Comparison of ENCODE assay signal across 25 mouse cellular contexts in genomic region chr8:44030972-44031371, GRCm38 (mm10).
DNase-seq lines count a peak whose midpoint lies in the region; ATAC-seq and TF ChIP-seq lines count a peak whose summit lies in the region.
"Had no signal": no experiment of that assay in that cellular context is flagged by ENCODE, and none has a peak within 500 bp of the region (broad histone marks: within the 10 kb centered on the region; RNA-seq: fewer than 3 reads in every experiment).

No protein-coding gene starts in this region.

- no peak for TF ChIP-seq CTCF in stomach, postnatal 0 days (IDR thresholded peaks at IDR 0.05; ENCODE audit: low read depth)

- no peak for TF ChIP-seq EP300 in stomach, postnatal 0 days (optimal IDR thresholded peaks at IDR 0.05)

- H3K9ac ChIP-seq in kidney, embryonic 14.5 days (ENCODE audit: low read depth, low read length), result no peak overlapping the region
- H3K9ac ChIP-seq in kidney, embryonic 16.5 days (replicated peaks; ENCODE audit: low read length), result no peak overlapping the region
- H3K9ac ChIP-seq in stomach, postnatal 0 days (ENCODE audit: low read length), result no peak overlapping the region
- H3K9ac ChIP-seq: embryonic facial prominence, embryonic 13.5 days; embryonic facial prominence, embryonic 15.5 days; forebrain, embryonic 12.5 days had no signal

- H3K9me3 ChIP-seq in kidney, embryonic 14.5 days (ENCODE audit: control insufficient read depth, low read length), result no peaks in the 10 kb centered on the region
- no peaks in the 10 kb centered on the region for H3K9me3 ChIP-seq in kidney, embryonic 16.5 days (ENCODE audit: low read length)
- no peaks in the 10 kb centered on the region for H3K9me3 ChIP-seq in stomach, postnatal 0 days (ENCODE audit: control insufficient read depth, low read length)
- H3K9me3 ChIP-seq: embryonic facial prominence, embryonic 13.5 days; embryonic facial prominence, embryonic 15.5 days; forebrain, embryonic 10.5 days; forebrain, embryonic 12.5 days had no signal

- H3K4me1 ChIP-seq in kidney, embryonic 14.5 days (ENCODE audit: control insufficient read depth, insufficient read depth, low read length), result no peaks in the 10 kb centered on the region
- H3K4me1 ChIP-seq in kidney, embryonic 16.5 days (ENCODE audit: insufficient read depth, low read length), result peaks cover 14% of the 10 kb centered on the region
- no peaks in the 10 kb centered on the region for H3K4me1 ChIP-seq in stomach, postnatal 0 days (replicated peaks; ENCODE audit: control insufficient read depth, insufficient read depth)
- H3K4me1 ChIP-seq: embryonic facial prominence, embryonic 13.5 days; embryonic facial prominence, embryonic 15.5 days; forebrain, embryonic 10.5 days; forebrain, embryonic 12.5 days had no signal

- H3K4me3 ChIP-seq in kidney, embryonic 14.5 days (ENCODE audit: low read length), result no peak overlapping the region
- no peak overlapping the region for H3K4me3 ChIP-seq in kidney, embryonic 16.5 days (ENCODE audit: low read length)
- no peak overlapping the region for H3K4me3 ChIP-seq in stomach, postnatal 0 days (ENCODE audit: low read depth, low read length)
- H3K4me3 ChIP-seq: embryonic facial prominence, embryonic 13.5 days; embryonic facial prominence, embryonic 15.5 days; erythroblast, embryonic 14.5 days; forebrain, embryonic 10.5 days; forebrain, embryonic 12.5 days had no signal

- H3K4me2 ChIP-seq in kidney, embryonic 14.5 days (replicated peaks; ENCODE audit: low read depth, low read length), result no peak overlapping the region
- no peak overlapping the region for H3K4me2 ChIP-seq in kidney, embryonic 16.5 days (replicated peaks; ENCODE audit: low read depth, low read length)
- no peak overlapping the region for H3K4me2 ChIP-seq in stomach, postnatal 0 days (replicated peaks; ENCODE audit: low read depth)
- H3K4me2 ChIP-seq: embryonic facial prominence, embryonic 13.5 days; embryonic facial prominence, embryonic 15.5 days; forebrain, embryonic 12.5 days had no signal

- no peaks in the 10 kb centered on the region for H3K27me3 ChIP-seq in kidney, embryonic 14.5 days (ENCODE audit: control insufficient read depth, insufficient read depth, low read length)
- no peaks in the 10 kb centered on the region for H3K27me3 ChIP-seq in kidney, embryonic 16.5 days (ENCODE audit: insufficient read depth, low read length)
- no peaks in the 10 kb centered on the region for H3K27me3 ChIP-seq in stomach, postnatal 0 days (ENCODE audit: control insufficient read depth, insufficient read depth, low read length)
- H3K27me3 ChIP-seq: embryonic facial prominence, embryonic 13.5 days; embryonic facial prominence, embryonic 15.5 days; forebrain, embryonic 12.5 days had no signal

- peak; percentile 47 for DNase-seq in kidney, adult 9 months
- DNase-seq in kidney, adult 11 months, result no peak
- peak; percentile 2 for DNase-seq in kidney, postnatal 14 days
- no peak for DNase-seq in kidney, postnatal 4 days
- DNase-seq in kidney, postnatal 36 days, result peak; percentile 1 to 12
- DNase-seq in stomach, postnatal 0 days (ENCODE audit: low spot score), result no peak
- DNase-seq: adrenal gland, adult 8-10 months; adrenal gland, postnatal 14 days; adrenal gland, postnatal 36 days; cerebellum, adult 18-20 months; cerebellum, adult 8-10 months; cerebellum, adult 9-11 months; cerebellum, postnatal 14 days; cerebellum, postnatal 36 days; embryo, embryonic 11 days had no signal

- H3K27ac ChIP-seq in kidney, embryonic 14.5 days (ENCODE audit: low read depth, low read length), result no peak overlapping the region
- no peak overlapping the region for H3K27ac ChIP-seq in kidney, embryonic 16.5 days (ENCODE audit: low read length)
- H3K27ac ChIP-seq in stomach, postnatal 0 days (replicated peaks), result no peak overlapping the region
- H3K27ac ChIP-seq: embryonic facial prominence, embryonic 13.5 days; embryonic facial prominence, embryonic 15.5 days; forebrain, embryonic 10.5 days; forebrain, embryonic 12.5 days had no signal

- no peak; the same call in 1 of the 2 replicates for ATAC-seq in kidney, embryonic 14.5 days (ENCODE audit: low FRiP score, low TSS enrichment)
- ATAC-seq in kidney, embryonic 16.5 days (ENCODE audit: low FRiP score, low TSS enrichment), result peak; percentile 72
- no peak for ATAC-seq in stomach, postnatal 0 days (ENCODE audit: low FRiP score, low TSS enrichment)
- ATAC-seq: activated CD4-positive, CD25-positive, alpha-beta regulatory T cell, adult 4 months; forebrain, embryonic 14.5 days; forebrain, embryonic 16.5 days had no signal

- H3K36me3 ChIP-seq in kidney, embryonic 14.5 days (ENCODE audit: control insufficient read depth, insufficient read depth, low read length), result no peaks in the 10 kb centered on the region
- H3K36me3 ChIP-seq in kidney, embryonic 16.5 days (ENCODE audit: insufficient read depth, low read length), result no peaks in the 10 kb centered on the region
- no peaks in the 10 kb centered on the region for H3K36me3 ChIP-seq in stomach, postnatal 0 days (ENCODE audit: control insufficient read depth, insufficient read depth, low read length)
- H3K36me3 ChIP-seq: embryonic facial prominence, embryonic 13.5 days; embryonic facial prominence, embryonic 15.5 days; forebrain, embryonic 10.5 days; forebrain, embryonic 12.5 days had no signal

Comparison
In these comparisons a context has a peak if more than half of its experiments do, and no peak if none do; other contexts are left out.
1. DNase-seq: peak in kidney, adult 9 months (single experiment), kidney, postnatal 14 days (single experiment) and kidney, postnatal 36 days (2 of 2); none in kidney, adult 11 months (single experiment), kidney, postnatal 4 days (0 of 2) and stomach, postnatal 0 days (single experiment).